Mouse (Mus musculus) G1E-ER4 (cell line): Measurements from ENCODE around the gene Sall2. TPM values are rescaled to one million over a fixed set of nuclear protein-coding genes. Genes with fewer than 3 reads are reported as not detected.

Experiments used
- GATA1 ChIP-seq: IDR thresholded peaks from one replicate; pipeline ENCODE4 v1.8.0; 2012; ENCODE audit warnings: low read length, inconsistent platforms
- polyA plus RNA-seq: library from polyadenylated mRNA; stranded (reverse); fragments of >175 nt; gene quantifications from 2 replicates; pipeline ENCODE4 v1.2.3, GENCODE M21; 2012

The Sall2 gene
- polyA plus RNA-seq, 1 experiment, result 15.2 TPM

- TF ChIP-seq GATA1, result no peak
These were observed 14.4 kb downstream of the Sall2 start for GRCm38 (mm10) chr14:52313931-52314807.

- TF ChIP-seq GATA1, result no peak
These were observed 17.7 kb downstream of the Sall2 start for GRCm38 (mm10) chr14:52310906-52311305.

- TF ChIP-seq GATA1, result peak; percentile 85
These were observed 22.5 kb downstream of the Sall2 start for GRCm38 (mm10) chr14:52306100-52306499.

GRCm38 (mm10) chr14:52304644-52305271 is 23.8 kb downstream of the Sall2 start, which contains the start of gene Mettl3:
Gene Mettl3, minus strand, starts transcription at chr14:52305128.
- TF ChIP-seq GATA1, result no peak

- TF ChIP-seq GATA1, result no peak
These were observed 32.9 kb downstream of the Sall2 start for GRCm38 (mm10) chr14:52295558-52296264.

GRCm38 (mm10) chr14:52284191-52284590 is 44.4 kb downstream of the Sall2 start:
- TF ChIP-seq GATA1, result no peak

GRCm38 (mm10) chr14:52283629-52284028 is 44.9 kb downstream of the Sall2 start:
- no peak for TF ChIP-seq GATA1

- TF ChIP-seq GATA1, result no peak
These were observed 48.8 kb downstream of the Sall2 start for GRCm38 (mm10) chr14:52279747-52280120.

GRCm38 (mm10) chr14:52278932-52279746 is 49.4 kb downstream of the Sall2 start, which contains the start of the genes Tox4 and Rab2b:
Gene Tox4, plus strand, starts transcription at chr14:52279146.
Gene Rab2b, minus strand, starts transcription at chr14:52279545.
- no peak for TF ChIP-seq GATA1

GRCm38 (mm10) chr14:52277210-52277609 is 51.4 kb downstream of the Sall2 start:
- TF ChIP-seq GATA1, result no peak

- no peak for TF ChIP-seq GATA1
These were observed 55.8 kb downstream of the Sall2 start for GRCm38 (mm10) chr14:52272781-52273180.

Other genes starting within 250 kb of the Sall2 start
- gene Hnrnpc, start 224.7 kb downstream of the Sall2 start, polyA plus RNA-seq, result 13.3 and 19.0 TPM in 2 replicates
- gene Rpgrip1, start 218.1 kb downstream of the Sall2 start, polyA plus RNA-seq, result 0.05 and 0.24 TPM in 2 replicates
- 28.6 and 37.7 TPM in 2 replicates for gene Supt16, start 131.3 kb downstream of the Sall2 start, polyA plus RNA-seq
- gene Chd8, start 71.0 kb downstream of the Sall2 start, polyA plus RNA-seq, result 15.3 and 19.5 TPM in 2 replicates
- gene Tox4, start 49.6 kb downstream of the Sall2 start, polyA plus RNA-seq, result 40.4 and 52.5 TPM in 2 replicates
- 0.36 and 0.48 TPM in 2 replicates for gene Rab2b, start 49.2 kb downstream of the Sall2 start, polyA plus RNA-seq
- gene Mettl3, start 23.6 kb downstream of the Sall2 start, polyA plus RNA-seq, result 10.4 and 13.1 TPM in 2 replicates
- gene Olfr1513, start 27.6 kb upstream of the Sall2 start, polyA plus RNA-seq, result not detected in 2 replicates
- not detected in 2 replicates for gene Olfr1512, start 50.4 kb upstream of the Sall2 start, polyA plus RNA-seq
- gene Olfr1511, start 68.6 kb upstream of the Sall2 start, polyA plus RNA-seq, result not detected in 2 replicates
- not detected in 2 replicates for gene Olfr1510, start 85.6 kb upstream of the Sall2 start, polyA plus RNA-seq
- gene Olfr1509, start 114.2 kb upstream of the Sall2 start, polyA plus RNA-seq, result not detected in 2 replicates
- not detected in 2 replicates for gene Olfr1508, start 138.7 kb upstream of the Sall2 start, polyA plus RNA-seq
- not detected in 2 replicates for gene Olfr1507, start 167.0 kb upstream of the Sall2 start, polyA plus RNA-seq